Mouse (Mus musculus) embryonic fibroblast, embryonic 13.5 days (primary cell): ENCODE results near the gene Tmsb4x.

Experiments used
- CTCF ChIP-seq: IDR thresholded peaks from 2 replicates; pipeline ENCODE4 v1.5.1; 2011; ENCODE audit warnings: mild to moderate bottlenecking, control low read depth, low read length, moderate library complexity, borderline replicate concordance; ENCODE audit not compliant: insufficient read depth
- POLR2A ChIP-seq: IDR thresholded peaks from 2 replicates; pipeline ENCODE4 v1.6.1; 2011; ENCODE audit warnings: low read depth, mild to moderate bottlenecking, control low read depth, low read length, moderate library complexity

DNA sequence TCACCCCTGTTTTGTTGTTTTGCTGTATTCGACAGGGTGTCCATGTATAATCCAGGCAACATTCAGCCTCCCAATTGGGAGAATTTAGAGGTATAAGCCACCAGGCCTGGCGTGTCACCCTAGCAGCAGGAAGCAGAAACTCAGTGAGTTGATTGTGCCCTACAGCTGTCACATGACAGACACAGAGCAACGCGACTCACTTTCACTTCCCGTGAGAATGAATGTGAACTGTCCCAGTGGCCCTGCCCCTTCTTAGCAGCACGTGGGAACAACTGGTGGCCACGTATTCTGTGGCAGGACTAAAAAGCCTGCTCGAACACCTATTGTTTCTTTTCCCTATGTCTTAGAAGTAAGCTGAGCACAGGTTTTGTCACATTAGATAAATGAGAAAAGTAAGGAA, 22.0 kb upstream of the Tmsb4x start:
- TF ChIP-seq CTCF (no peak), POLR2A (no peak)
